ENCODE assay signal across 32 mouse cellular contexts in genomic region chr9:114448700-114449099, GRCm38 (mm10). TPM values are rescaled to one million over a fixed set of nuclear protein-coding genes. Genes with fewer than 3 reads are reported as not detected.
A peak's percentile ranks its signal among the peaks of the same experiment; 100 is the strongest.
DNase-seq lines count a peak whose midpoint lies in the region; ATAC-seq and TF ChIP-seq lines count a peak whose summit lies in the region.
"Had no signal": no experiment of that assay in that cellular context is flagged by ENCODE, and none has a peak within 500 bp of the region (broad histone marks: within the 10 kb centered on the region; RNA-seq: fewer than 3 reads in every experiment).

No protein-coding gene starts in this region.

- H3K9me3 ChIP-seq in embryonic facial prominence, embryonic 11.5 days (replicated peaks; ENCODE audit: control insufficient read depth, low read length) = no peaks in the 10 kb centered on the region
- no peaks in the 10 kb centered on the region for H3K9me3 ChIP-seq in embryonic facial prominence, embryonic 10.5 days
- H3K9me3 ChIP-seq in liver, postnatal 0 days (ENCODE audit: low read length) = no peaks in the 10 kb centered on the region
- no peaks in the 10 kb centered on the region for H3K9me3 ChIP-seq in liver, embryonic 13.5 days (replicated peaks)
- H3K9me3 ChIP-seq: forebrain, embryonic 13.5 days; heart, embryonic 13.5 days; limb, embryonic 13.5 days; midbrain, embryonic 10.5 days; midbrain, embryonic 15.5 days had no signal

- no peak for TF ChIP-seq EP300 in liver, postnatal 0 days (IDR thresholded peaks at IDR 0.05; ENCODE audit: low read depth)

- no peak for TF ChIP-seq CTCF in liver, postnatal 0 days (IDR thresholded peaks at IDR 0.05; ENCODE audit: low read depth)

- no peak overlapping the region for H3K4me3 ChIP-seq in embryonic facial prominence, embryonic 11.5 days (ENCODE audit: low read depth, low read length)
- no peak overlapping the region for H3K4me3 ChIP-seq in embryonic facial prominence, embryonic 10.5 days
- H3K4me3 ChIP-seq in liver, postnatal 0 days (ENCODE audit: low read depth, low read length) = no peak overlapping the region
- no peak overlapping the region for H3K4me3 ChIP-seq in liver, embryonic 13.5 days (replicated peaks)
- H3K4me3 ChIP-seq: forebrain, embryonic 13.5 days; heart, embryonic 13.5 days; limb, embryonic 13.5 days; midbrain, embryonic 10.5 days; midbrain, embryonic 15.5 days had no signal

- H3K27ac ChIP-seq in embryonic facial prominence, embryonic 11.5 days (replicated peaks; ENCODE audit: low read depth, low read length) = no peak overlapping the region
- no peak overlapping the region for H3K27ac ChIP-seq in embryonic facial prominence, embryonic 10.5 days (replicated peaks)
- no peak overlapping the region for H3K27ac ChIP-seq in liver, postnatal 0 days (ENCODE audit: low read depth)
- peak overlapping the region; percentile 40; the same call in 1 of the 2 replicates for H3K27ac ChIP-seq in liver, embryonic 13.5 days
- H3K27ac ChIP-seq: forebrain, embryonic 13.5 days; heart, embryonic 13.5 days; hindbrain, embryonic 14.5 days; limb, embryonic 13.5 days; midbrain, embryonic 10.5 days; midbrain, embryonic 15.5 days had no signal

- no peak overlapping the region for H3K9ac ChIP-seq in embryonic facial prominence, embryonic 11.5 days (replicated peaks; ENCODE audit: low read length)
- no peak overlapping the region for H3K9ac ChIP-seq in liver, postnatal 0 days (replicated peaks)
- no peak overlapping the region for H3K9ac ChIP-seq in liver, embryonic 13.5 days
- H3K9ac ChIP-seq: forebrain, embryonic 13.5 days; heart, embryonic 13.5 days; hindbrain, embryonic 14.5 days; limb, embryonic 13.5 days; midbrain, embryonic 15.5 days had no signal

- no peaks in the 10 kb centered on the region for H3K27me3 ChIP-seq in embryonic facial prominence, embryonic 11.5 days (ENCODE audit: control insufficient read depth, insufficient read depth, low read length)
- no peaks in the 10 kb centered on the region for H3K27me3 ChIP-seq in embryonic facial prominence, embryonic 10.5 days (replicated peaks; ENCODE audit: low read depth, poor library complexity, severe bottlenecking)
- no peaks in the 10 kb centered on the region for H3K27me3 ChIP-seq in liver, postnatal 0 days (ENCODE audit: insufficient read depth, low read length)
- no peaks in the 10 kb centered on the region for H3K27me3 ChIP-seq in liver, embryonic 13.5 days
- H3K27me3 ChIP-seq: CH12.LX; forebrain, embryonic 13.5 days; heart, embryonic 13.5 days; limb, embryonic 13.5 days; midbrain, embryonic 15.5 days; Patski had no signal

- 0 out of 2 replicates have a peak, but pooled peaks have one; percentile 29 for ATAC-seq in embryonic facial prominence, embryonic 11.5 days (replicated peaks; ENCODE audit: insufficient number of reproducible peaks, low FRiP score, low TSS enrichment, low read depth)
- ATAC-seq in liver, postnatal 0 days = no peak
- peak; percentile 76 for ATAC-seq in liver, embryonic 13.5 days (ENCODE audit: low read depth)
- ATAC-seq: forebrain, embryonic 13.5 days; midbrain, embryonic 15.5 days had no signal

- 84% methylated on average over 5 of the region's 5 CpGs for WGBS in embryonic facial prominence, embryonic 11.5 days
- 87% methylated on average over 5 of the region's 5 CpGs for WGBS in embryonic facial prominence, embryonic 10.5 days
- 69% methylated on average over 5 of the region's 5 CpGs for WGBS in liver, postnatal 0 days (ENCODE audit: insufficient replicate concordance)
- WGBS in liver, embryonic 13.5 days (ENCODE audit: insufficient replicate concordance) = 64% methylated on average over 5 of the region's 5 CpGs

- no peaks in the 10 kb centered on the region for H3K36me3 ChIP-seq in embryonic facial prominence, embryonic 11.5 days (replicated peaks; ENCODE audit: control insufficient read depth, insufficient read depth, low read depth, low read length)
- no peaks in the 10 kb centered on the region for H3K36me3 ChIP-seq in embryonic facial prominence, embryonic 10.5 days (replicated peaks)
- no peaks in the 10 kb centered on the region for H3K36me3 ChIP-seq in liver, postnatal 0 days (replicated peaks; ENCODE audit: insufficient read depth, low read length)
- no peaks in the 10 kb centered on the region for H3K36me3 ChIP-seq in liver, embryonic 13.5 days
- H3K36me3 ChIP-seq: limb, embryonic 13.5 days; midbrain, embryonic 15.5 days had no signal

- H3K4me1 ChIP-seq in embryonic facial prominence, embryonic 11.5 days (ENCODE audit: control insufficient read depth, insufficient read depth, low read length) = no peaks in the 10 kb centered on the region
- H3K4me1 ChIP-seq in embryonic facial prominence, embryonic 10.5 days = no peaks in the 10 kb centered on the region
- no peaks in the 10 kb centered on the region for H3K4me1 ChIP-seq in liver, postnatal 0 days (ENCODE audit: insufficient read depth)
- peaks cover 13% of the 10 kb centered on the region for H3K4me1 ChIP-seq in liver, embryonic 13.5 days (replicated peaks)
- H3K4me1 ChIP-seq: forebrain, embryonic 13.5 days; limb, embryonic 13.5 days; midbrain, embryonic 10.5 days; midbrain, embryonic 15.5 days had no signal

- H3K4me2 ChIP-seq in embryonic facial prominence, embryonic 11.5 days (ENCODE audit: low read depth, low read length) = no peak overlapping the region
- no peak overlapping the region for H3K4me2 ChIP-seq in liver, postnatal 0 days (ENCODE audit: low read depth, low read length)
- no peak overlapping the region for H3K4me2 ChIP-seq in liver, embryonic 13.5 days
- H3K4me2 ChIP-seq: forebrain, embryonic 13.5 days; heart, embryonic 13.5 days; hindbrain, embryonic 14.5 days; limb, embryonic 13.5 days; midbrain, embryonic 15.5 days had no signal

- no peak for DNase-seq in embryonic facial prominence, embryonic 11.5 days (ENCODE audit: low spot score)
- no peak for DNase-seq in embryonic facial prominence, embryonic 10.5 days (ENCODE audit: low spot score)
- peak; percentile 57 for DNase-seq in liver
- DNase-seq in liver, postnatal 0 days = no peak
- peak; percentile 43 for DNase-seq in liver, embryonic 13.5 days
- no peak for DNase-seq in thymus, postnatal 4 days
- DNase-seq in ovary, postnatal 10 days (ENCODE audit: low spot score) = no peak
- DNase-seq: adrenal gland, postnatal 25 days; cerebellum, adult 18-20 months; cerebellum, postnatal 14 days; gastrocnemius, postnatal 10 days; heart, postnatal 10 days; kidney, adult 18-20 months; kidney, postnatal 14 days; layer of hippocampus, adult 9-11 months; lung, adult 2 months; lung, postnatal 14 days; right cerebral cortex, adult 18-20 months; spleen, adult 18-20 months; thymus, adult 2 months had no signal

RNA-seq across cellular contexts. Expression of gene Tmppe, which starts 47.8 kb away (rescaled TPM):
- 2.2 and 3.5 TPM in 2 replicates for polyA plus RNA-seq in embryonic facial prominence, embryonic 11.5 days (2014; fragmentation: Nextera tagmentation; extraction: Ambion mirVana)
- 11.8 and 14.1 TPM in 2 replicates for polyA plus RNA-seq in embryonic facial prominence, embryonic 10.5 days (2016; fragmentation: Nextera tagmentation; extraction: Ambion mirVana)
- 1.4 and 2.2 TPM in 2 replicates for polyA plus RNA-seq in liver, postnatal 0 days (2015; fragmentation: Nextera tagmentation; extraction: Ambion mirVana)
- polyA plus RNA-seq in liver, embryonic 13.5 days (2015; fragmentation: Nextera tagmentation; extraction: Ambion mirVana) = 2.9 and 3.4 TPM in 2 replicates

RNA-seq across cellular contexts. Expression of gene Glb1, which starts 47.8 kb away (rescaled TPM):
- 23.3 and 27.4 TPM in 2 replicates for polyA plus RNA-seq in embryonic facial prominence, embryonic 11.5 days (2014; fragmentation: Nextera tagmentation; extraction: Ambion mirVana)
- 22.0 and 22.8 TPM in 2 replicates for polyA plus RNA-seq in embryonic facial prominence, embryonic 10.5 days (2016; fragmentation: Nextera tagmentation; extraction: Ambion mirVana)
- polyA plus RNA-seq in liver, postnatal 0 days (2015; fragmentation: Nextera tagmentation; extraction: Ambion mirVana) = 10.3 and 10.7 TPM in 2 replicates
- 13.2 and 14.6 TPM in 2 replicates for polyA plus RNA-seq in liver, embryonic 13.5 days (2015; fragmentation: Nextera tagmentation; extraction: Ambion mirVana)

RNA-seq across cellular contexts. Expression of gene Ccr4, which starts 56.0 kb away (rescaled TPM):
- not detected in 2 replicates for polyA plus RNA-seq in embryonic facial prominence, embryonic 11.5 days (2014; fragmentation: Nextera tagmentation; extraction: Ambion mirVana)
- 0.10 TPM in 1 of 2 replicates, not detected in the other for polyA plus RNA-seq in embryonic facial prominence, embryonic 10.5 days (2016; fragmentation: Nextera tagmentation; extraction: Ambion mirVana)
- not detected in 2 replicates for polyA plus RNA-seq in liver, postnatal 0 days (2015; fragmentation: Nextera tagmentation; extraction: Ambion mirVana)
- not detected in 2 replicates for polyA plus RNA-seq in liver, embryonic 13.5 days (2015; fragmentation: Nextera tagmentation; extraction: Ambion mirVana)
- polyA plus RNA-seq: brain, embryonic 14.5 days; C2C12; cortical plate, adult 2 months; forebrain, embryonic 13.5 days; heart, embryonic 13.5 days; hindbrain, embryonic 14.5 days; limb, embryonic 13.5 days; midbrain, embryonic 10.5 days; midbrain, embryonic 15.5 days; neural tube, embryonic 11.5 days; Patski had no signal

RNA-seq across cellular contexts. Expression of gene Crtap, which starts 58.2 kb away (rescaled TPM):
- 63.4 and 68.4 TPM in 2 replicates for polyA plus RNA-seq in embryonic facial prominence, embryonic 11.5 days (2014; fragmentation: Nextera tagmentation; extraction: Ambion mirVana)
- 44.4 and 52.2 TPM in 2 replicates for polyA plus RNA-seq in embryonic facial prominence, embryonic 10.5 days (2016; fragmentation: Nextera tagmentation; extraction: Ambion mirVana)
- 19.9 and 20.1 TPM in 2 replicates for polyA plus RNA-seq in liver, postnatal 0 days (2015; fragmentation: Nextera tagmentation; extraction: Ambion mirVana)
- polyA plus RNA-seq in liver, embryonic 13.5 days (2015; fragmentation: Nextera tagmentation; extraction: Ambion mirVana) = 22.5 TPM in 2 replicates

Comparison
In these comparisons a context has a peak if more than half of its experiments do, and no peak if none do; other contexts are left out.
1. DNase-seq: peak in liver (single experiment) and liver, embryonic 13.5 days (single experiment); none in embryonic facial prominence, embryonic 11.5 days (single experiment), embryonic facial prominence, embryonic 10.5 days (single experiment), liver, postnatal 0 days (single experiment), thymus, postnatal 4 days (single experiment) and ovary, postnatal 10 days (single experiment).